ENCODE assay signal across 11 mouse cellular contexts in the genomic region with DNA sequence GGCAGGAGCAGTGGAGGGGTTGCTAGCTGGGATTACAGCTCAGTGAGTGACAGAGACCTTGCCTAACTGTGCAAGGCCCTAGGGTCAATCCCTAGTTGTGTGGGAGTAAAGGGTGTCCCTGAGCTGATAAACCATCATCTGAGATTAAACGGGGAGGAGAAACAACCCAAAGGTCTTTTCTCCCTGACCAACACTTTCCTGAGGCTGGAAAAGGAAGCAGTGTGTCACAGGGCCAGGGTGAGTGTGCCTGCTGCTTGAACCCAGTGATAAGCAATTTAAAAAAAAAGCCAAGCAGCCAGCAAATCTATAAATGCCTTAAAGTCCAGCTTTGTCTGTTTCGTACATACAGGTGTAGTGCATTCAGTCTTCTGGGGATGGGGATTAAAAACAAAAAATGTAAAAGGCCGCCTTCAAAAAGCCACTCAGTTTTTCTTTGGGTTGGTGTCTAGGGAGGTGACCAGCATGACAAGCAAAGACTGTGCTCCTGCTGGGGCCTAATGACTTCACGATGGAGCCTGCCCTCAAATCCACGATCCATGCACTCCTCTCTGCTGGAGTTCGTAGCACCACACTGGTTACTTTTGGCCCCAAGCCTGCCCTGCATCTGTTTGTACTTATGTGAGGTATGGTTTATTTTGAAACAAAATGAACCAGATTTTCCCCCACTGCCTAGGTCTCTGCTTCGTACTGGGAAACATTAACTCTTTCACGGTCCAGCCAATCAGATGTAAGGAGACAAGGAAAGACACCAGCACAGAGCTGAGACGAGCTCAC. TPM values are rescaled to one million over a fixed set of nuclear protein-coding genes. Genes with fewer than 3 reads are reported as not detected.
DNase-seq lines count a peak whose midpoint lies in the region; ATAC-seq and TF ChIP-seq lines count a peak whose summit lies in the region.
"Had no signal": no experiment of that assay in that cellular context is flagged by ENCODE, and none has a peak within 500 bp of the region (broad histone marks: within the 10 kb centered on the region; RNA-seq: fewer than 3 reads in every experiment).

No protein-coding gene starts in this region.

- H3K9me3 ChIP-seq in heart, embryonic 11.5 days (replicated peaks; ENCODE audit: control insufficient read depth, low read length), result no peaks in the 10 kb centered on the region
- H3K9me3 ChIP-seq in embryonic facial prominence, embryonic 13.5 days, result no peaks in the 10 kb centered on the region
- no peaks in the 10 kb centered on the region for H3K9me3 ChIP-seq in limb, embryonic 14.5 days (ENCODE audit: control insufficient read depth, low read length)
- H3K9me3 ChIP-seq: hindbrain, embryonic 15.5 days had no signal

- no peak overlapping the region for H3K4me2 ChIP-seq in heart, embryonic 11.5 days
- no peak overlapping the region for H3K4me2 ChIP-seq in embryonic facial prominence, embryonic 13.5 days
- no peak overlapping the region for H3K4me2 ChIP-seq in limb, embryonic 14.5 days (replicated peaks; ENCODE audit: low read depth, low read length, severe bottlenecking)
- H3K4me2 ChIP-seq: hindbrain, embryonic 15.5 days had no signal

- no peak for TF ChIP-seq POLR2A in limb, embryonic 14.5 days (IDR thresholded peaks at IDR 0.05; ENCODE audit: borderline replicate concordance, extremely low read depth, insufficient read depth, insufficient read length)

- peaks cover 16% of the 10 kb centered on the region for H3K4me1 ChIP-seq in heart, embryonic 11.5 days (ENCODE audit: control insufficient read depth, insufficient read depth, low read length)
- H3K4me1 ChIP-seq in embryonic facial prominence, embryonic 13.5 days, result peaks cover 56% of the 10 kb centered on the region
- H3K4me1 ChIP-seq in limb, embryonic 14.5 days (ENCODE audit: control insufficient read depth, insufficient read depth, low read length), result peaks cover 39% of the 10 kb centered on the region
- H3K4me1 ChIP-seq: hindbrain, embryonic 15.5 days had no signal

- 32% methylated on average over 9 of the region's 9 CpGs for WGBS in heart, embryonic 11.5 days (ENCODE audit: insufficient replicate concordance)
- WGBS in embryonic facial prominence, embryonic 13.5 days, result 27% methylated on average over 9 of the region's 9 CpGs
- WGBS in limb, embryonic 14.5 days, result 21% methylated on average over 9 of the region's 9 CpGs

- H3K27me3 ChIP-seq in heart, embryonic 11.5 days (ENCODE audit: control insufficient read depth, insufficient read depth, low read length), result no peaks in the 10 kb centered on the region
- no peaks in the 10 kb centered on the region for H3K27me3 ChIP-seq in embryonic facial prominence, embryonic 13.5 days
- H3K27me3 ChIP-seq in limb, embryonic 14.5 days (ENCODE audit: control insufficient read depth, insufficient read depth, low read length), result no peaks in the 10 kb centered on the region
- H3K27me3 ChIP-seq: hindbrain, embryonic 15.5 days had no signal

- H3K36me3 ChIP-seq in heart, embryonic 11.5 days (ENCODE audit: control insufficient read depth, insufficient read depth, low read length), result no peaks in the 10 kb centered on the region
- H3K36me3 ChIP-seq in embryonic facial prominence, embryonic 13.5 days, result peaks cover 15% of the 10 kb centered on the region; the same call in 1 of the 2 replicates
- H3K36me3 ChIP-seq in limb, embryonic 14.5 days (ENCODE audit: control insufficient read depth, insufficient read depth, low read length), result peaks cover 4% of the 10 kb centered on the region
- H3K36me3 ChIP-seq: hindbrain, embryonic 15.5 days had no signal

- peak overlapping the region; percentile 39; the same call in 1 of the 2 replicates for H3K9ac ChIP-seq in heart, embryonic 11.5 days (ENCODE audit: low read depth, low read length)
- H3K9ac ChIP-seq in embryonic facial prominence, embryonic 13.5 days, result no peak overlapping the region
- no peak overlapping the region for H3K9ac ChIP-seq in limb, embryonic 14.5 days (ENCODE audit: low read depth, low read length, severe bottlenecking)
- H3K9ac ChIP-seq: hindbrain, embryonic 15.5 days had no signal

- no peak overlapping the region for H3K4me3 ChIP-seq in heart, embryonic 11.5 days (ENCODE audit: low read depth, low read length)
- no peak overlapping the region for H3K4me3 ChIP-seq in embryonic facial prominence, embryonic 13.5 days
- H3K4me3 ChIP-seq in limb, embryonic 14.5 days (replicated peaks; ENCODE audit: low read length), result no peak overlapping the region
- H3K4me3 ChIP-seq: hindbrain, embryonic 15.5 days had no signal

- no peak for DNase-seq in heart, postnatal 4 days
- peak; percentile 15 for DNase-seq in brain, adult 2 months (ENCODE audit: low read depth, low spot score)
- peak; percentile 58 for DNase-seq in limb, embryonic 14.5 days (ENCODE audit: low spot score)
- DNase-seq in yolk sac, embryonic 10.5 days (ENCODE audit: low spot score), result no peak
- no peak for DNase-seq in kidney, adult 9 months
- DNase-seq in left cerebral cortex, adult 18-20 months (ENCODE audit: low spot score in 2 of 2), result no peak
- DNase-seq: cerebellum, adult 9-11 months had no signal

- no peak for ATAC-seq in heart, embryonic 11.5 days (replicated peaks; ENCODE audit: insufficient number of reproducible peaks, low FRiP score, low TSS enrichment)
- no peak for ATAC-seq in embryonic facial prominence, embryonic 13.5 days (ENCODE audit: insufficient number of reproducible peaks, insufficient read depth, low FRiP score, low TSS enrichment, low read depth)
- ATAC-seq in limb, embryonic 14.5 days (ENCODE audit: low FRiP score, low read depth), result peak; percentile 41; the same call in 1 of the 2 replicates
- ATAC-seq: CD4-positive, CD25-positive, alpha-beta regulatory T cell, adult 4 months had no signal

- no peak overlapping the region for H3K27ac ChIP-seq in heart, embryonic 11.5 days (ENCODE audit: low read depth, low read length)
- H3K27ac ChIP-seq in embryonic facial prominence, embryonic 13.5 days, result peak overlapping the region; percentile 64; the same call in 1 of the 2 replicates
- H3K27ac ChIP-seq in limb, embryonic 14.5 days (replicated peaks; ENCODE audit: low read depth, low read length), result 0 out of 2 replicates have a peak overlapping the region, but pooled peaks have one; percentile 61
- H3K27ac ChIP-seq: hindbrain, embryonic 15.5 days had no signal

RNA-seq across cellular contexts. Expression of a gene that starts 35.3 kb away (rescaled TPM):
- polyA plus RNA-seq in heart, embryonic 11.5 days (2014; fragmentation: Nextera tagmentation; extraction: Ambion mirVana), result 20.5 and 21.7 TPM in 2 replicates
- 10 to 100 TPM; 17.1 to 18.7 TPM for total RNA-seq in heart, postnatal 4 days (2021)
- 138 and 142 TPM in 2 replicates for polyA plus RNA-seq in embryonic facial prominence, embryonic 13.5 days (2015; fragmentation: Nextera tagmentation; extraction: Ambion mirVana)
- polyA plus RNA-seq in limb, embryonic 14.5 days (2012; rRNA removed), result 90.8 and 114 TPM in 2 replicates
- 161 and 187 TPM in 2 replicates for polyA plus RNA-seq in limb, embryonic 14.5 days (2014; fragmentation: Nextera tagmentation; extraction: Ambion mirVana)
- 10 to 100 TPM; 14.1 to 19.4 TPM for total RNA-seq in left cerebral cortex, adult 18-20 months (2021)
- polyA plus RNA-seq: CD4-positive, CD25-positive, alpha-beta regulatory T cell, adult 4 months had no signal

Comparison
In these comparisons a context has a peak if more than half of its experiments do, and no peak if none do; other contexts are left out.
1. DNase-seq: peak in brain, adult 2 months (single experiment) and limb, embryonic 14.5 days (single experiment); none in heart, postnatal 4 days (single experiment), yolk sac, embryonic 10.5 days (single experiment), kidney, adult 9 months (single experiment) and left cerebral cortex, adult 18-20 months (0 of 2).